Mouse (Mus musculus): ENCODE results near the gene Clmp. TPM values are rescaled to one million over a fixed set of nuclear protein-coding genes. Genes with fewer than 3 reads are reported as not detected.
A peak's percentile ranks its signal among the peaks of the same experiment; 100 is the strongest.

Gene Clmp
- total RNA-seq, 2 experiments from 2014 or later = 28.1 to 30.0 TPM

GRCm38 (mm10) chr9:40730302-40730700 is 44.5 kb downstream of the Clmp start:
- no peak for DNase-seq (ENCODE audit: low spot score in 2 of 2)

GRCm38 (mm10) chr9:40730701-40731590 is 45.2 kb downstream of the Clmp start:
- DNase-seq (ENCODE audit: low spot score in 2 of 2) = peak; percentile 33 to 40

GRCm38 (mm10) chr9:40731591-40732048 is 45.9 kb downstream of the Clmp start:
- no peak for DNase-seq (ENCODE audit: low spot score in 2 of 2)

GRCm38 (mm10) chr9:40732302-40732701 is 46.5 kb downstream of the Clmp start:
- no peak for DNase-seq (ENCODE audit: low spot score in 2 of 2)

GRCm38 (mm10) chr9:40737117-40737516 is 51.4 kb downstream of the Clmp start:
- DNase-seq (ENCODE audit: low spot score in 2 of 2) = peak in 1 of 2 experiments; percentile 45

- no peak for DNase-seq (ENCODE audit: low spot score in 2 of 2)
Measured at GRCm38 (mm10) chr9:40743525-40744034, 57.8 kb downstream of the Clmp start.

- no peak for DNase-seq (ENCODE audit: low spot score in 2 of 2)
Measured at GRCm38 (mm10) chr9:40744233-40744632, 58.5 kb downstream of the Clmp start.

GRCm38 (mm10) chr9:40746796-40747195 is 61.0 kb downstream of the Clmp start:
- DNase-seq (ENCODE audit: low spot score in 2 of 2) = no peak

- DNase-seq (ENCODE audit: low spot score in 2 of 2) = no peak
Measured at GRCm38 (mm10) chr9:40747249-40747648, 61.5 kb downstream of the Clmp start.

GRCm38 (mm10) chr9:40749832-40750620 is 64.3 kb downstream of the Clmp start:
- DNase-seq (ENCODE audit: low spot score in 2 of 2) = peak in 1 of 2 experiments; percentile 29

- no peak for DNase-seq (ENCODE audit: low spot score in 2 of 2)
Measured at GRCm38 (mm10) chr9:40751749-40752148, 66.0 kb downstream of the Clmp start.

- DNase-seq (ENCODE audit: low spot score in 2 of 2) = peak in 1 of 2 experiments; percentile 54
Measured at GRCm38 (mm10) chr9:40756401-40756800, 70.6 kb downstream of the Clmp start.

- peak; percentile 65 to 74 for DNase-seq (ENCODE audit: low spot score in 2 of 2)
Measured at GRCm38 (mm10) chr9:40757105-40757626, 71.4 kb downstream of the Clmp start.

GRCm38 (mm10) chr9:40757685-40758270 is 72.0 kb downstream of the Clmp start:
- DNase-seq (ENCODE audit: low spot score in 2 of 2) = peak; percentile 83 to 90

GRCm38 (mm10) chr9:40762354-40762753 is 76.6 kb downstream of the Clmp start:
- no peak for DNase-seq (ENCODE audit: low spot score in 2 of 2)

GRCm38 (mm10) chr9:40764887-40765580 is 79.3 kb downstream of the Clmp start:
- DNase-seq (ENCODE audit: low spot score in 2 of 2) = no peak

- peak; percentile 63 to 73 for DNase-seq (ENCODE audit: low spot score in 2 of 2)
Measured at GRCm38 (mm10) chr9:40765581-40765940, 79.8 kb downstream of the Clmp start.

- no peak for DNase-seq (ENCODE audit: low spot score in 2 of 2)
Measured at GRCm38 (mm10) chr9:40766058-40766605, 80.4 kb downstream of the Clmp start.

GRCm38 (mm10) chr9:40767946-40768345 is 82.2 kb downstream of the Clmp start:
- no peak for DNase-seq (ENCODE audit: low spot score in 2 of 2)

- no peak for DNase-seq (ENCODE audit: low spot score in 2 of 2)
Measured at GRCm38 (mm10) chr9:40772246-40772645, 86.5 kb downstream of the Clmp start.
